ENCODE assay signal across 8 mouse cellular contexts in the genomic region with DNA sequence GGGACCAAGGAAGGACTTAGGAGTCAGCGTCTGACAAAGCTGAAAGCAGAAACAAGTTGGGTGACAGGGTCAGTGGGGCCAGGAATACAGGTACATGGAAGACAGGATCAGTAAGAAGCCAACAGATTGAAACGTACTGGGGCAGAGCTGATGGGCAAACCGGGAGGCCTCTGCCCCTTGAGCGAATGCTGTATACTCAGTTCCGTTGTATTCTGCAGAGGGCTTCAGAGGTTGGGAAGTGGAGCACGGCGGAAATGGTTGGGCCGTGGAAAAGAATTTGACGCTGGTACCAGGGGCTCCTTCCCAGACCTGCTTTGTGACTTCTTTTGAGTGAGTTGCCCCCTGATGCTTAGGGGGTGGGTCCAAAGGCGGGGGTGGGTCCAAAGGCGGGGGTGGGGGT. TPM values are rescaled to one million over a fixed set of nuclear protein-coding genes. Genes with fewer than 3 reads are reported as not detected.
DNase-seq lines count a peak whose midpoint lies in the region; ATAC-seq and TF ChIP-seq lines count a peak whose summit lies in the region.

No protein-coding gene starts in this region.

- TF ChIP-seq POLR2A in liver, adult 2 months (IDR thresholded peaks at IDR 0.05; ENCODE audit: extremely low read depth, insufficient read depth, low read length) = no peak

- peak overlapping the region; percentile 44 for H3K9ac ChIP-seq in liver, adult 2 months (ENCODE audit: low read depth, low read length)
- H3K9ac ChIP-seq in limb, embryonic 11.5 days (ENCODE audit: low read length) = no peak overlapping the region
- H3K9ac ChIP-seq in neural tube, embryonic 13.5 days = no peak overlapping the region

- H3K27me3 ChIP-seq in liver, adult 2 months (ENCODE audit: control insufficient read depth, insufficient read depth, low read length) = no peaks in the 10 kb centered on the region
- H3K27me3 ChIP-seq in forebrain, embryonic 10.5 days (ENCODE audit: poor library complexity, severe bottlenecking) = peaks cover 17% of the 10 kb centered on the region
- H3K27me3 ChIP-seq in limb, embryonic 11.5 days (ENCODE audit: control insufficient read depth, insufficient read depth, low read length) = no peaks in the 10 kb centered on the region
- H3K27me3 ChIP-seq in neural tube, embryonic 13.5 days = peaks cover 24% of the 10 kb centered on the region

- H3K4me1 ChIP-seq in liver, adult 2 months (ENCODE audit: control insufficient read depth, insufficient read depth, low read length) = peaks cover 4% of the 10 kb centered on the region; the same call in 1 of the 2 replicates
- H3K4me1 ChIP-seq in forebrain, embryonic 10.5 days = peaks cover 19% of the 10 kb centered on the region
- 0 out of 2 replicates have a peak, but pooled peaks cover 3% of the 10 kb centered on the region for H3K4me1 ChIP-seq in limb, embryonic 11.5 days (ENCODE audit: control insufficient read depth, insufficient read depth, low read length)
- peaks cover 13% of the 10 kb centered on the region for H3K4me1 ChIP-seq in neural tube, embryonic 13.5 days (replicated peaks)

- no peaks in the 10 kb centered on the region for H3K79me2 ChIP-seq in liver, adult 2 months (ENCODE audit: control insufficient read depth, insufficient read depth, low read length)

- 34% methylated on average over 11 of the region's 11 CpGs for WGBS in liver, adult 2 months
- 5% methylated on average over 11 of the region's 11 CpGs for WGBS in forebrain, embryonic 10.5 days
- 16% methylated on average over 11 of the region's 11 CpGs for WGBS in limb, embryonic 11.5 days
- 10% methylated on average over 11 of the region's 11 CpGs for WGBS in neural tube, embryonic 13.5 days

- peak; percentile 36; the same call in 1 of the 2 replicates for ATAC-seq in limb, embryonic 11.5 days (ENCODE audit: insufficient number of reproducible peaks, low FRiP score, low TSS enrichment, low read depth)
- ATAC-seq in neural tube, embryonic 13.5 days (ENCODE audit: low read depth) = no peak

- no peak overlapping the region; the same call in 1 of the 2 replicates for H3K4me3 ChIP-seq in liver, adult 2 months (ENCODE audit: insufficient read depth, low read depth, low read length)
- peak overlapping the region; percentile 61 for H3K4me3 ChIP-seq in forebrain, embryonic 10.5 days
- peak overlapping the region; percentile 42; the same call in 1 of the 2 replicates for H3K4me3 ChIP-seq in limb, embryonic 11.5 days (ENCODE audit: low read depth, low read length)
- H3K4me3 ChIP-seq in neural tube, embryonic 13.5 days = peak overlapping the region; percentile 45

- H3K4me2 ChIP-seq in limb, embryonic 11.5 days (ENCODE audit: low read depth, severe bottlenecking) = peak overlapping the region; percentile 79
- H3K4me2 ChIP-seq in neural tube, embryonic 13.5 days = peak overlapping the region; percentile 62

- no peak overlapping the region for H3K27ac ChIP-seq in liver, adult 2 months (replicated peaks; ENCODE audit: insufficient read depth, low read depth, low read length)
- H3K27ac ChIP-seq in forebrain, embryonic 10.5 days = peak overlapping the region; percentile 75
- 0 out of 2 replicates have a peak overlapping the region, but pooled peaks have one; percentile 21 for H3K27ac ChIP-seq in limb, embryonic 11.5 days (replicated peaks; ENCODE audit: low read depth, low read length)
- H3K27ac ChIP-seq in neural tube, embryonic 13.5 days (replicated peaks) = no peak overlapping the region

- DNase-seq in liver, adult 2 months (ENCODE audit: extremely low read depth, low read depth, low spot score) = no peak
- no peak for DNase-seq in liver
- DNase-seq in forebrain, embryonic 10.5 days (ENCODE audit: extremely low spot score, low spot score) = no peak
- DNase-seq in limb, embryonic 11.5 days (ENCODE audit: low spot score) = no peak
- no peak for DNase-seq in adrenal gland, postnatal 10 days
- DNase-seq in left cerebral cortex, postnatal 25 days (ENCODE audit: low spot score in 2 of 2) = no peak
- no peak for DNase-seq in left cerebral cortex, adult 11 months (ENCODE audit: low spot score)

- H3K36me3 ChIP-seq in liver, adult 2 months (ENCODE audit: control insufficient read depth, insufficient read depth, low read length) = no peaks in the 10 kb centered on the region
- H3K36me3 ChIP-seq in forebrain, embryonic 10.5 days (replicated peaks) = peaks cover 42% of the 10 kb centered on the region
- H3K36me3 ChIP-seq in limb, embryonic 11.5 days (ENCODE audit: control insufficient read depth, insufficient read depth, low read length) = peaks cover 9% of the 10 kb centered on the region
- peaks cover 15% of the 10 kb centered on the region; the same call in 1 of the 2 replicates for H3K36me3 ChIP-seq in neural tube, embryonic 13.5 days

- intact Hi-C loops in left cerebral cortex, postnatal 25 days (cut with DNase I) = no loop called here

- no peak for TF ChIP-seq CTCF in liver, adult 2 months (IDR thresholded peaks at IDR 0.05; ENCODE audit: low read depth, low read length)

- H3K9me3 ChIP-seq in forebrain, embryonic 10.5 days = peaks cover 12% of the 10 kb centered on the region
- no peaks in the 10 kb centered on the region for H3K9me3 ChIP-seq in limb, embryonic 11.5 days (ENCODE audit: control insufficient read depth, low read length)
- H3K9me3 ChIP-seq in neural tube, embryonic 13.5 days = peaks cover 7% of the 10 kb centered on the region; the same call in 1 of the 2 replicates

RNA-seq across cellular contexts. Expression of a gene that starts 8.4 kb away (rescaled TPM):
- total RNA-seq in liver, adult 2 months (2014; rRNA removed) = 66.0 and 70.3 TPM in 2 replicates
- polyA plus RNA-seq in liver, adult 2 months (2012; rRNA removed) = 98.0 and 103 TPM in 2 replicates
- polyA plus RNA-seq in forebrain, embryonic 10.5 days (2016; fragmentation: Nextera tagmentation; extraction: Ambion mirVana) = 156 and 161 TPM in 2 replicates
- polyA plus RNA-seq in limb, embryonic 11.5 days (2014; fragmentation: Nextera tagmentation; extraction: Ambion mirVana) = 146 and 156 TPM in 2 replicates
- 115 and 122 TPM in 2 replicates for polyA plus RNA-seq in neural tube, embryonic 13.5 days (2015; fragmentation: Nextera tagmentation; extraction: Ambion mirVana)
- 10 to 100 TPM; 63.8 to 72.4 TPM for total RNA-seq in adrenal gland, postnatal 10 days (2021)
- 10 to 100 TPM; 60.3 to 67.4 TPM for total RNA-seq in left cerebral cortex, postnatal 25 days (2021)

RNA-seq across cellular contexts. Expression of a gene that starts 8.6 kb away (rescaled TPM):
- total RNA-seq in liver, adult 2 months (2014; rRNA removed) = 4.6 and 6.4 TPM in 2 replicates
- 21.9 and 25.3 TPM in 2 replicates for polyA plus RNA-seq in liver, adult 2 months (2012; rRNA removed)
- 40.7 and 43.4 TPM in 2 replicates for polyA plus RNA-seq in forebrain, embryonic 10.5 days (2016; fragmentation: Nextera tagmentation; extraction: Ambion mirVana)
- 34.9 and 35.8 TPM in 2 replicates for polyA plus RNA-seq in limb, embryonic 11.5 days (2014; fragmentation: Nextera tagmentation; extraction: Ambion mirVana)
- 23.0 and 24.6 TPM in 2 replicates for polyA plus RNA-seq in neural tube, embryonic 13.5 days (2015; fragmentation: Nextera tagmentation; extraction: Ambion mirVana)
- 10 to 100 TPM; 17.5 to 23.7 TPM for total RNA-seq in adrenal gland, postnatal 10 days (2021)
- total RNA-seq in left cerebral cortex, postnatal 25 days (2021) = 10 to 100 TPM; 13.1 to 14.4 TPM

RNA-seq across cellular contexts. Expression of a gene that starts 16.6 kb away (rescaled TPM):
- 0.46 and 0.60 TPM in 2 replicates for total RNA-seq in liver, adult 2 months (2014; rRNA removed)
- polyA plus RNA-seq in liver, adult 2 months (2012; rRNA removed) = 0.53 and 1.0 TPM in 2 replicates
- 10.7 and 13.9 TPM in 2 replicates for polyA plus RNA-seq in forebrain, embryonic 10.5 days (2016; fragmentation: Nextera tagmentation; extraction: Ambion mirVana)
- polyA plus RNA-seq in limb, embryonic 11.5 days (2014; fragmentation: Nextera tagmentation; extraction: Ambion mirVana) = 15.9 and 16.4 TPM in 2 replicates
- 6.3 and 7.1 TPM in 2 replicates for polyA plus RNA-seq in neural tube, embryonic 13.5 days (2015; fragmentation: Nextera tagmentation; extraction: Ambion mirVana)
- total RNA-seq in adrenal gland, postnatal 10 days (2021) = 1 to 10 TPM; 3.7 to 6.0 TPM
- total RNA-seq in left cerebral cortex, postnatal 25 days (2021) = 1 to 10 TPM in 1 of 2 experiments, under 1 TPM in 1; 0.76 to 1.3 TPM

RNA-seq across cellular contexts. Expression of a gene that starts 22.8 kb away (rescaled TPM):
- not detected in 2 replicates for total RNA-seq in liver, adult 2 months (2014; rRNA removed)
- not detected in 2 replicates for polyA plus RNA-seq in liver, adult 2 months (2012; rRNA removed)
- polyA plus RNA-seq in forebrain, embryonic 10.5 days (2016; fragmentation: Nextera tagmentation; extraction: Ambion mirVana) = not detected in 2 replicates
- not detected in 2 replicates for polyA plus RNA-seq in limb, embryonic 11.5 days (2014; fragmentation: Nextera tagmentation; extraction: Ambion mirVana)
- polyA plus RNA-seq in neural tube, embryonic 13.5 days (2015; fragmentation: Nextera tagmentation; extraction: Ambion mirVana) = 7.3 and 8.7 TPM in 2 replicates
- not detected for total RNA-seq in adrenal gland, postnatal 10 days (2021)
- 1 to 10 TPM in 1 of 2 experiments, under 1 TPM in 1; 0.92 to 1.2 TPM for total RNA-seq in left cerebral cortex, postnatal 25 days (2021)

RNA-seq across cellular contexts. Expression of a gene that starts 33.3 kb away (rescaled TPM):
- total RNA-seq in liver, adult 2 months (2014; rRNA removed) = 15.1 and 21.4 TPM in 2 replicates
- polyA plus RNA-seq in liver, adult 2 months (2012; rRNA removed) = 52.9 and 56.7 TPM in 2 replicates
- polyA plus RNA-seq in forebrain, embryonic 10.5 days (2016; fragmentation: Nextera tagmentation; extraction: Ambion mirVana) = 60.8 and 63.5 TPM in 2 replicates
- 68.8 and 69.8 TPM in 2 replicates for polyA plus RNA-seq in limb, embryonic 11.5 days (2014; fragmentation: Nextera tagmentation; extraction: Ambion mirVana)
- polyA plus RNA-seq in neural tube, embryonic 13.5 days (2015; fragmentation: Nextera tagmentation; extraction: Ambion mirVana) = 101 and 104 TPM in 2 replicates
- 10 to 100 TPM; 68.8 to 74.9 TPM for total RNA-seq in adrenal gland, postnatal 10 days (2021)
- 100 to 1,000 TPM; 151 to 166 TPM for total RNA-seq in left cerebral cortex, postnatal 25 days (2021)

Comparison
In these comparisons a context has a peak if more than half of its experiments do, and no peak if none do; other contexts are left out.
1. H3K27ac ChIP-seq: peak in forebrain, embryonic 10.5 days (single experiment) and limb, embryonic 11.5 days (single experiment); none in liver, adult 2 months (single experiment) and neural tube, embryonic 13.5 days (single experiment).